Mouse (Mus musculus): ENCODE measurements around the gene Mboat1.

- TF ChIP-seq GATA1 (IDR thresholded peaks at IDR 0.05; ENCODE audit: borderline replicate concordance, low read length) (no peak), FLI1 (IDR thresholded peaks at IDR 0.05; ENCODE audit: low read length) (no peak)
Observed at GRCm38 (mm10) chr13:30177356-30177755, 41.1 kb downstream of the Mboat1 start.
